Mouse (Mus musculus) central nervous system, embryonic 14 days (tissue): Measurements from ENCODE around the gene Slc43a2. TPM values are rescaled to one million over a fixed set of nuclear protein-coding genes. Genes with fewer than 3 reads are reported as not detected.

Source experiments
- polyA plus RNA-seq: library from polyadenylated mRNA; depleted of rRNA; stranded (reverse); fragments of >200 nt; gene quantifications from 2 replicates; pipeline ENCODE4 v1.2.3, GENCODE M21; 2012; rRNA removed

Slc43a2 gene
- 23.2 and 23.6 TPM in 2 replicates for polyA plus RNA-seq

DNA sequence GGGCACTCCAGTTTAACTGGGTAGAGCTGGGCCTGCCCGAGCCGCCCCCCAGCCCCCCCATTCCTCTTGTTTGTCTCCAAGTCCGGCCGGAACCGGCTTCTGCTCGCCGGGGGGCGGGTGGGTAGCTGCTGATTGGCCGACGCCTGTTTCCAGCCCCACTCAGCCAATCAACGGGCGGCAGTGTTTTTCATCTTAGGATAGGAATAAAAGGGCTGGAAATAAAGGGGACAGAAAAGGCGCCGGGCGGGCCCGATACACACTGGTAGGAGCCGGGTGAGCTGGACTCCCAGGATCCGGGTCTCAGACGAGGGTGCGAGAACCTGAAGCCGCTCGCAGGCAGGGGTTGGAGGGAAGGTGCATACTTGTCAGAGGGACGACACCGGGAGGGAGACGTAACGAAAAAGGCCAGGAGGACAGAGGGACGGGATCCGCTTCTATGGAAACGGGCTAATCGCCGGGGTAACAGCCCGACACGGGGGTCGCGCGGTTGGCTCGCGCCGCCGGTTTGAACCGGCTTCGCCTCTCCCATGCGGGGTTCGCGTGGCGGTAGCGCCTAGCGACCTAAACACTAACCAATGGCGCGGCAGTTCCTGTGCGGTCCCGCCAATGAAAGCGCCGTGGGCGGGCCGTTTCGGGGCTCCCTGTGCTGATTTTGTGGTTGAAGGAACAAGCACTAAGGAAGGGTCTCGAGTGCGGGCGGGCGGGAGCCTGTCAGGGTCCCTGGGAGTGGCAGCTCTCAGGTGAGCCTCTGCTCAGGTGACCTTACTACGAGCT is at the start of gene Slc43a2:
Gene Slc43a2 (plus strand): TSS at position 226 of the 774 bp plus-strand sequence.

GRCm38 (mm10) chr11:75486601-75487285 is 44.8 kb upstream of the Slc43a2 start, which contains the start of gene Prpf8:
Gene Prpf8, plus strand, starts transcription at chr11:75486816.

DNA sequence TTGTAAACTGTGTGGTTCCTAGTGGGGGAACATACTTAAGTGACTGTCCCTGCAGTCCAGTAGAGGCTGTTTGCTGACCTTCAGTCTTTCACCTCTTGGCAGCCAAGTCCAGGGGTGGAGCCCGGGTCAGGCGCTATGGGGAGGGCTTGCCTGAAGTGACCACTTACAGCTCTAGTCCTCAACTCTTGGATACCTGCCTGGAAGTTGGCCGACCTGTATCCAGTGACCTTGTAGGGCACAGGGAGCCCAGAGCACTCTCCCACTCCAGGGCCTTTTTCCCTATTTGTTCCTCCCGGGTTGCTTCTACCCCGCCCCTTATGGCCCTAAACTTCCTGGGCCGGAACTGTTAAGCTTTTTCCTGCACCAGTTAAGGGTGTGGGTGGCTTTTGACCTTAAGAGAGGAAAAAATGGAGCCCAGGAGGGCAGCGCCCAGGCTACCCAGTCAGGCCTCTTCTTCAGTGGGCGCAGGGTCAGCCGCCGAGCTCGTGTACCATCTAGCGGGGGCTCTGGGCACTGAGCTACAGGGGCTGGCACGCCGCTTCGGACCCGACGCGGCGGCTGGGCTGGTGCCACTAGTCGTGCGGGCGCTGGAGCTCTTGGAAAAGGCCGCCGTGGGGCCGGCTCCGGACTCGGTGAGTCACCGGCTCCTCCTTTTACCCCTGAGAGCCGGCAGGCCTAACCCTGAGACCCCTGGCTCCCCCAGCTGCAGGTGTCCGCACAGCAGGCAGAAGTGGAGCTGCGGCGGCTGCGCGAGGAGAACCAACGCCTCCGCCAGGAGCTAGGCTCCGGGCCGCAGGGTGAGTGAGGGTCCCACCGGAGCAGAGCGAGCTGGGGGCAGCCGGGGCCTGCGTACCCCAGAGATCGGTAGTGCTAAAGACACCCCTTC is 21.5 kb upstream of the Slc43a2 start, which contains the start of gene Rilp:
Gene Rilp (plus strand): TSS at position 354 of the 886 bp plus-strand sequence.

DNA sequence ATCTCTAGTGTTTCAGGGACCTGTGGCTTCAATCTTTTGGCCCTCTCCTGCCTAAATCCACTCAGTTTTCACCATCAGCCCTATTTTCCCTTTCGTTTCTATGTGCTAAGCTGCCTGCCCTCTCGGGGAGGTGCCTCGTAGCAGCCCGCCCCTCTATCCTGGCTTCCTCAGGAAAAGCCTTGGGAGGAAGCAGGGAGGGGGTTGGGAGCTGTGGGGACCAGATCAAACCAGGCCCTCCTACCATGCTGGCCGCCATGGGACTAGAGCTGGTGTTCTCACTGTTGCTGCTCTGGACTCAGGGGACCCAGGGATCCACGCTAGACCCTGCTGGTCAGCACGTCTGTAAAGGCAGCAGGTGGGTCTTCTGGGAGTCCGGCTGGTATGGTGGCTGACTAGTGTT is 18.2 kb upstream of the Slc43a2 start, which contains the start of gene Scarf1:
Gene Scarf1 (plus strand): TSS at position 205 of the 400 bp plus-strand sequence.

GRCm38 (mm10) chr11:75587493-75588284 is 56.2 kb downstream of the Slc43a2 start, which contains the start of gene Pitpna:
Gene Pitpna, plus strand, starts transcription at chr11:75588097.

Other genes starting within 250 kb of the Slc43a2 start
- 54.6 and 59.8 TPM in 2 replicates for gene Rpa1, start 183.4 kb upstream of the Slc43a2 start, polyA plus RNA-seq
- gene Smyd4, start 183.3 kb upstream of the Slc43a2 start, polyA plus RNA-seq: 8.2 TPM in 2 replicates
- gene Serpinf1, start 109.0 kb upstream of the Slc43a2 start, polyA plus RNA-seq: 32.4 and 60.9 TPM in 2 replicates
- 0.15 and 0.22 TPM in 2 replicates for gene Serpinf2, start 92.1 kb upstream of the Slc43a2 start, polyA plus RNA-seq
- 9.6 and 10.2 TPM in 2 replicates for gene Wdr81, start 77.0 kb upstream of the Slc43a2 start, polyA plus RNA-seq
- 1.8 and 3.9 TPM in 2 replicates for gene Tlcd2, start 70.0 kb upstream of the Slc43a2 start, polyA plus RNA-seq
- gene Prpf8, start 44.9 kb upstream of the Slc43a2 start, polyA plus RNA-seq: 124 and 138 TPM in 2 replicates
- 1.3 and 1.6 TPM in 2 replicates for gene Rilp, start 21.6 kb upstream of the Slc43a2 start, polyA plus RNA-seq
- 5.4 and 5.9 TPM in 2 replicates for gene Scarf1, start 18.2 kb upstream of the Slc43a2 start, polyA plus RNA-seq
- gene Pitpna, start 56.4 kb downstream of the Slc43a2 start, polyA plus RNA-seq: 133 and 135 TPM in 2 replicates
- 50.6 and 55.2 TPM in 2 replicates for gene Inpp5k, start 99.3 kb downstream of the Slc43a2 start, polyA plus RNA-seq
- 12.8 and 20.7 TPM in 2 replicates for gene Myo1c, start 118.8 kb downstream of the Slc43a2 start, polyA plus RNA-seq
- gene Crk, start 147.6 kb downstream of the Slc43a2 start, polyA plus RNA-seq: 77.4 and 84.6 TPM in 2 replicates
- 1,115 and 1,378 TPM in 2 replicates for gene Ywhae, start 201.2 kb downstream of the Slc43a2 start, polyA plus RNA-seq